Mouse (Mus musculus) lung, embryonic 16.5 days (tissue): ENCODE results near the gene Ino80b. TPM values are rescaled to one million over a fixed set of nuclear protein-coding genes. Genes with fewer than 3 reads are reported as not detected.

Source experiments
- ATAC-seq: fragments of 200-750 bp; cut with Nextera tagmentation; 2 replicates; pipeline ENCODE4 v1.8.0; 2017; ENCODE audit warnings: low read depth, mild to moderate bottlenecking, moderate library complexity
- H3K27ac ChIP-seq: fragments of 300-500 bp; sonication (generic); 2 replicates; pipeline ENCODE4 v1.5.1; 2014; ENCODE audit warnings: mild to moderate bottlenecking, control low read depth, low read length
- H3K27me3 ChIP-seq: fragments of 300-500 bp; sonication (generic); 2 replicates; pipeline ENCODE4 v1.6.1; 2014; ENCODE audit warnings: low read depth, low read length, mixed read lengths; ENCODE audit not compliant: control insufficient read depth, insufficient read depth
- H3K36me3 ChIP-seq: fragments of 300-500 bp; sonication (generic); 2 replicates; pipeline ENCODE4 v1.6.1; 2014; ENCODE audit warnings: low read length; ENCODE audit not compliant: control insufficient read depth, insufficient read depth
- H3K4me1 ChIP-seq: fragments of 300-500 bp; sonication (generic); replicated peaks from 2 replicates; pipeline ENCODE4 v1.6.1; 2014; ENCODE audit warnings: low read length, mixed read lengths; ENCODE audit not compliant: control insufficient read depth, insufficient read depth
- H3K4me2 ChIP-seq: fragments of 300-500 bp; sonication (generic); 2 replicates; pipeline ENCODE4 v1.6.1; 2014; ENCODE audit warnings: low read depth, low read length, control low read depth
- H3K4me3 ChIP-seq: fragments of 300-500 bp; sonication (generic); 2 replicates; pipeline ENCODE4 v1.5.1; 2014; ENCODE audit warnings: mild to moderate bottlenecking, low read length, control low read depth
- H3K9ac ChIP-seq: fragments of 300-500 bp; sonication (generic); 2 replicates; pipeline ENCODE4 v1.6.1; 2014; ENCODE audit warnings: low read length, control low read depth
- H3K9me3 ChIP-seq: fragments of 300-500 bp; sonication (generic); 2 replicates; pipeline ENCODE4 v1.6.1; 2016; ENCODE audit warnings: low read length; ENCODE audit not compliant: control insufficient read depth
- WGBS: fragments of 180-500 bp; shearing (Covaris S2); extraction: QIAGEN DNeasy Blood & Tissue Kit; methylation state at CpG from one replicate; pipeline ENCODE4 v1.1.7; 2014; 5-methylcytosine and 5-hydroxymethylcytosine counted together
- polyA plus RNA-seq: library from polyadenylated mRNA; unstranded; fragments of >200 nt; fragmentation: Nextera tagmentation; extraction: Ambion mirVana; gene quantifications from 2 replicates; pipeline ENCODE4 v1.2.1, GENCODE M21; 2015

Ino80b gene
- polyA plus RNA-seq, 1 experiment from 2014 or later = 14.5 TPM

DNA sequence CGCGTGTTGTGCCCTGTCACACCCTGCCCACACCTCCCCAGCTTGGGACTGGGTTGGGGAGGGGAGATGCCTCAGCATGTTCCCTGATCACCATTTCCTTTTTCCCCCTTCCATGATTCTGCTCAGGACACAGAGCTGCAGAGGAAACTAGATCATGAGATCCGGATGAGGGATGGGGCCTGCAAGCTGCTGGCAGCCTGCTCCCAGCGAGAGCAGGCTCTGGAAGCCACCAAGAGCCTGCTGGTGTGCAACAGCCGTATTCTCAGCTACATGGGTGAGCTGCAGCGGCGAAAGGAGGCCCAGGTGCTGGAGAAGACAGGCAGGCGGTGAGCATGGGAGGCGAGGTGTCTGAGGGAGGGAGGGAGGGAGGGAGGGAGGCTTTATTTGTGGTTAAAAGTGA lies 20.6 kb upstream of the Ino80b start:
- no peak overlapping the region for H3K4me2 ChIP-seq
- WGBS = 53% methylated on average over 9 of the region's 9 CpGs
- no peak overlapping the region for H3K4me3 ChIP-seq
- H3K27ac ChIP-seq = no peak overlapping the region
- no peaks in the 10 kb centered on the region for H3K27me3 ChIP-seq
- ATAC-seq = no peak
- H3K4me1 ChIP-seq = peaks cover 9% of the 10 kb centered on the region
- H3K9me3 ChIP-seq = no peaks in the 10 kb centered on the region
- peaks cover 14% of the 10 kb centered on the region for H3K36me3 ChIP-seq
- no peak overlapping the region for H3K9ac ChIP-seq

DNA sequence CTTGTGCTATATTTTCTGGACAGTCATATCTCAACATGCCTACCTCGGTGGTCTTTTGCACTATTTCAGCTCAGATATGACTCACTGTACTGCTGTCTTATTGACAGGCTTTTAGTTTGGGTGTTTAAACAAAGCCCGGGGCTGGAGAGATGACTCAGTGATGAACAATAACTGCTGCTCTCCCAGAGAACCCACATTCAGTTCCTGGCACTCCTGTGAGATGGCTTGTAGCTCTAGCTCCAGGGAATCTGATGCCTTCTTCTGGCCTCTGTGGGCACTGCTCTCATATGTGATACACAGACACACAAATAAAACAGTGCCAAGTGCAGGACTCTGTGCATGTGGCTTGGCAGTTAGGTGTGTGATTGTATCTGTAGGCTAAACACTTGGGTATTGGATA lies 20.0 kb upstream of the Ino80b start:
- Histone ChIP-seq H3K9me3 (no peaks in the 10 kb centered on the region), H3K4me3 (no peak overlapping the region), H3K4me1 (peaks cover 9% of the 10 kb centered on the region), H3K4me2 (no peak overlapping the region), H3K27me3 (no peaks in the 10 kb centered on the region), H3K9ac (no peak overlapping the region), H3K27ac (no peak overlapping the region), H3K36me3 (peaks cover 14% of the 10 kb centered on the region)
- ATAC-seq = no peak
- WGBS = 64% methylated on average over 2 of the region's 2 CpGs

DNA sequence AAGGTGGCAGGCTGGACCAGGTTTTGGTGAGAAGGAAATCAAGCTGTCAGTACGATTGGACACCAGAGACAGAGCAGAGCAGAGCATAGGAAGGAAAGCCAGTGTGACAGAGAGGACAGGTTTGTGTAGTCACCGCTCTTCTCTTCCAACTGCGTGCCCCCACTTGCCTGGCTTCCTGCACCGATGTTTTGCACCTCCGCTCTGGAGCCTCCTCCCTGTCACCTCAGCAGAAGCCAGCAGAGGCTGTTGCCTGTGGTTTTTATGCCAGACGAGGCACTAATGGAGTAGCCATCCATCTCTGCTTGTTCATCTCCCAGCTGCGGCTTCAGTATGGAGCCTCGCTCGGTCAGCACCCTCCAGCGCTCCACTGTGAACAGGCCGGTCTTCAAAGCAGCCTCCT lies 17.7 kb upstream of the Ino80b start:
- H3K4me2 ChIP-seq = no peak overlapping the region
- no peak overlapping the region for H3K4me3 ChIP-seq
- no peak for ATAC-seq
- H3K27ac ChIP-seq = no peak overlapping the region
- H3K4me1 ChIP-seq = peaks cover 22% of the 10 kb centered on the region
- WGBS = 61% methylated on average over 11 of the region's 11 CpGs
- H3K9ac ChIP-seq = no peak overlapping the region
- no peaks in the 10 kb centered on the region for H3K9me3 ChIP-seq
- H3K27me3 ChIP-seq = no peaks in the 10 kb centered on the region
- peaks cover 8% of the 10 kb centered on the region for H3K36me3 ChIP-seq

DNA sequence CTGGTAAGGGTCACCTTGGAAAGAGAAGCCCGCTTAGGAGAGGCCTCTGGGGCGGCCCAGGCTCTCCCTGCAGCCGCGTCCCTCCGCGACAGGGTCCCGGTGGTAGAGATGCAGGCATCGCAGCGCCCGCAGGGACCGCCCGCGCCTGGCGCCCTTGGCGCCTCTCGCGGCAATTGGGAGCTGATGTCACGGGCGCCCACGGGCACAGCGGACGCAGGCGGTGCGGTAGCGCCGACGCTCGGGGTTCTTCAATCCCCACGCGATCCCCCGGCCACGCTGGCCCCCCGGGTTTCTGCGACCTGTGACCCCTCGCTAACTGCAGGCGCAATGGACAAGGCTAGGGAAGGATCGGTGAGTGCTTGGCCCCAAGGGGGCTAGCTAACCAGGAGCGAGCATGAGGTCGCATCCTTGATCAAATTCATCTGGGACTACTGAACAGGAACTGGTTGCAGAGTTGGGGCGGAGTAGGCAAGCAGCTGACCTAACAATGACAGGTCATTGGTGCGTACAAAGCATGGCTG lies 17.0 kb upstream of the Ino80b start:
- ATAC-seq = no peak
- Histone ChIP-seq H3K36me3 (peaks cover 6% of the 10 kb centered on the region), H3K4me1 (peaks cover 25% of the 10 kb centered on the region), H3K4me3 (peak overlapping the region; percentile 23), H3K27ac (no peak overlapping the region), H3K9ac (peak overlapping the region; percentile 64), H3K9me3 (no peaks in the 10 kb centered on the region), H3K4me2 (peak overlapping the region; percentile 51), H3K27me3 (no peaks in the 10 kb centered on the region)
- WGBS = 12% methylated on average over 41 of the region's 41 CpGs

DNA sequence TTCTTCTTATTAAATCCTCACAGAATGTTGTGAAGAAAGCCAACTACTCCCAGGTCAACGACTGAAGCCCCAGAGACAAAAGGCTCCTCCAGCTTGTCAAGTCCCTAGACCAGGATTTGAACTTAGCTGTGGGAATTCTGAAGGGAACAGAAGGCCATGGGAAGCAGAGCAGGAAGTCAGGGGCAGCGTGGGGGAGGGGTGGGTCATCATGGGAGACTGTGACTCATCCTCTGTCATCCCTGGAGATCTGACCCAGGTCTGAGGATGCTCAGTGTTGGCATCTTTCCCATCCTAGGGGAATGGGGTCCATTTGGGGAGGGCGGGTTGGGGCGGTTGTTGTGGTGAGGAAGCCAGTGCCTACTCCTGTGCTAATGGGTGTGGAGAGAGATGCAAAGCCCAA lies 16.4 kb upstream of the Ino80b start:
- H3K4me3 ChIP-seq = no peak overlapping the region; the same call in 1 of the 2 replicates
- H3K9ac ChIP-seq = peak overlapping the region; percentile 64
- peaks cover 25% of the 10 kb centered on the region for H3K4me1 ChIP-seq
- peaks cover 3% of the 10 kb centered on the region for H3K36me3 ChIP-seq
- H3K27me3 ChIP-seq = no peaks in the 10 kb centered on the region
- no peak for ATAC-seq
- no peaks in the 10 kb centered on the region for H3K9me3 ChIP-seq
- peak overlapping the region; percentile 51 for H3K4me2 ChIP-seq
- 41% methylated on average over 4 of the region's 4 CpGs for WGBS
- no peak overlapping the region; the same call in 1 of the 2 replicates for H3K27ac ChIP-seq

DNA sequence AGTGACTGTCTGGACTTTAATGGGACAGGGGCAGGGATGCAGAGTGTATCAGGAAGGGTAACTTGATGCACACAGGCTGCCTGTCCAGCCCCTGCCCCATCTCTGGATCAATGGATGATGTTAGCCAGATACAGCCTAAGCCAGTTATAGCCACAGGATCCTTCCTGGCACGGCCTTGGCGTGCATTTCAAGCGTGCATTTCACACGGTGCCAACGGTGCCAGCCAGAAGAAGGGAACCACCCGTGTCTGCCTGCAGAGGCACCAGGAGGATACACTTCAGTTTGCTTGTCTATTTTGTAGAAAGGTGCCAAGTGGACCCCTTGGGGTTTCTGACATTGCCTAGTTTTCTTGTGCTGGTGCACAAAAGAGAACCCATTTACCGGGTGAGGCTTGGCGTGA lies 14.8 kb upstream of the Ino80b start:
- H3K9me3 ChIP-seq = no peaks in the 10 kb centered on the region
- no peak for ATAC-seq
- H3K27ac ChIP-seq = no peak overlapping the region
- 89% methylated on average over 8 of the region's 8 CpGs for WGBS
- no peaks in the 10 kb centered on the region; the same call in 1 of the 2 replicates for H3K36me3 ChIP-seq
- no peak overlapping the region for H3K4me2 ChIP-seq
- H3K4me3 ChIP-seq = no peak overlapping the region
- peaks cover 36% of the 10 kb centered on the region for H3K4me1 ChIP-seq
- H3K27me3 ChIP-seq = no peaks in the 10 kb centered on the region
- no peak overlapping the region for H3K9ac ChIP-seq

DNA sequence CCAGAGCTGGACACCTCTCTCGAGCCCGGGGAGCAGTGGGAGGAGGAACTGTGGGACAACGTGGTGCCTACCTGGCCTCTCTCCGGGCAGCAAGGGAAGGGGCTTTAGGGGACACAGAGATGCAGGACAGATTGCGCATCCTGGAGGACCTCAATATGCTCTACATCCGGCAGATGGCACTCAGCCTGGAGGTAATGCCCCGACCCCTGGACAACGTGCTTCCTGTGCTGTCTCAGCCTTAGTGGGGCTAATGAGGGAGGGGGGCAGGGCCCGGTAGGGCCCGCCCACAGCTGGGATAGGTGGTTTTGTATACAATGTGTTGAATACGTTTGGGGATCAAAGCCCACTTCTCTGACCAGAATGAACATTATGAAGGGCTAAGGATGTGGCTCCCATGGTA lies 12.8 kb upstream of the Ino80b start:
- ATAC-seq = peak; percentile 19; the same call in 1 of the 2 replicates
- Histone ChIP-seq H3K4me3 (peak overlapping the region; percentile 63), H3K9ac (peak overlapping the region; percentile 89), H3K27ac (peak overlapping the region; percentile 100), H3K36me3 (no peaks in the 10 kb centered on the region; the same call in 1 of the 2 replicates), H3K4me2 (peak overlapping the region; percentile 85), H3K4me1 (peaks cover 39% of the 10 kb centered on the region), H3K9me3 (no peaks in the 10 kb centered on the region), H3K27me3 (no peaks in the 10 kb centered on the region)
- under 1% methylated on average over 11 of the region's 11 CpGs for WGBS

DNA sequence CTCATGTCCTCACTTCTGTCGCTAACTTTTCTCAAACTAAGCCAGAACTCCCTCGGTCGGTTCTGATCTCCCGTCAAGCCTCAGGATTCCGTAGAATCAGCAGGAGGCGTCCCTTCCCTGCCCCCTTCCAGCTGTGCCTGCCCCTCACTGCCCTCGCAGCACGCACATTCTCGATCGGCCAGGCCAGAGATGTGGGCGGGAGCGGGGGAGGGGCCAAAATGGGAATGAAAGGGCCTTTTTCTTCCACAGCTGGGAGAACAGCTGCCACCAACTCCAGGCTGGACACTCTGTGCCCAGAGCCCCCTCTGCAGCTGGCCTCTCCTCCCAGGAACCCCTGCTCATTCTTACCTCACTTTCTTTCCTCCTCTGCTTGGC lies 12.3 kb upstream of the Ino80b start:
- peak; percentile 89 for ATAC-seq
- H3K4me2 ChIP-seq = peak overlapping the region; percentile 85
- peak overlapping the region; percentile 100 for H3K27ac ChIP-seq
- H3K27me3 ChIP-seq = no peaks in the 10 kb centered on the region
- no peaks in the 10 kb centered on the region for H3K9me3 ChIP-seq
- H3K9ac ChIP-seq = peak overlapping the region; percentile 89
- peak overlapping the region; percentile 63 for H3K4me3 ChIP-seq
- peaks cover 39% of the 10 kb centered on the region for H3K4me1 ChIP-seq
- WGBS = under 1% methylated on average over 12 of the region's 12 CpGs
- no peaks in the 10 kb centered on the region; the same call in 1 of the 2 replicates for H3K36me3 ChIP-seq

DNA sequence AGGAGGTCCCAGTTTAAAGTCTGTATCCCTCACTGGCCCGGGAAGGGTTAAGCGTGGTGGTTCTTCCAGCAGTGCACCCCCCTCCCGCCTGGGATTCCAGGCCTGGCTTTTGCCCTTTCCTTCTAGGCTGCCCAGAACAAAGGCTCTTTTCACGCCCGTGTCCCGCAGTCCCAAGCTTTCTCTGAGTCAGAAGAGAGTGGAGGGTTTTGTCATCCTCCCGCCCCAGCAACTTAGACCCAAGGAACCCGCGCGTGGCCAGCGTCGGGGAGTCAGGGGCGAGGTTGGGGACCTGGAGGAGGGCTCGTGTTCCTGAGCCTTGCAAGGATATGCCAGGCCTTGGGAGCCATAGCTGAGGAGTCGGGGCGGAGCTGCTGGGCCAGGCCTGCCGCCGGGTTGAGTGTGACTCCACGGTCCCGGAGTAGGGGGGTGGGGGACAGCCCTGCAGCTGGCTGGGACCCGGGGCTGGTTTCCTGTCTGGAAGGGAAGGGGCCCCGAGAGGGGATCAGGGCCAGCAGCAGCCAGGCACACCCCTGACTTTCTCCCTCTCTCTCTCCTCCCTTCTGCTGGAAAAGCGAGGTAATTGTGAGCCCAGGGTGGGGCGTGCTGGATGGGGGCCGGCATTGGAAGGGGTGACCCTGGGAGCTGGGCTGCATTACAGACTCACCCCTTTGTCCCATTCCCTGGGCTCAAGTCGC lies 11.8 kb upstream of the Ino80b start:
- Histone ChIP-seq H3K4me3 (peak overlapping the region; percentile 63), H3K4me2 (peak overlapping the region; percentile 85), H3K27me3 (no peaks in the 10 kb centered on the region), H3K9ac (peak overlapping the region; percentile 89), H3K9me3 (no peaks in the 10 kb centered on the region), H3K36me3 (no peaks in the 10 kb centered on the region; the same call in 1 of the 2 replicates), H3K27ac (peak overlapping the region; percentile 100), H3K4me1 (peaks cover 33% of the 10 kb centered on the region)
- WGBS = under 1% methylated on average over 26 of the region's 26 CpGs
- peak; percentile 88 for ATAC-seq
